Mouse (Mus musculus): ENCODE data around the gene Tnfrsf19. TPM values are rescaled to one million over a fixed set of nuclear protein-coding genes. Genes with fewer than 3 reads are reported as not detected.

Tnfrsf19 gene
- polyA plus RNA-seq, 1 experiment from 2014 or later, result 32.8 TPM

DNA sequence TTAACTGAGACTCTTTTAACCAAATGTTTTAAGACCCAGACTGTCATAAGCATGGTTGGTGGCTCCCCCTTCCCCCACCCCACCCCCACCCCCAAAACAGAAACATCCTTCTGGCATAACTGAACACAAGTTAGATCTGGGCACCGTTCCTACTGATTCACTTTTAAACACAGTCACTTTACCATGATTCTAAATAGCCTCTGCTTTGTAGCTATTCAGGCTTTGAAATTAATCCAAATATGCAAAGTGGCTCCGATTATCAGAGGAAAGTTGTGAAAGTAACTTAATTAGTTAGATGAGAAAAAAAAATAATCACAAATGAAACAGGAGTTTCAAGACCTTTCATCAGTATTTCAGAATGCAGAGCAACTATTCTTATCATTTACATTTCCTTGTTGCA, 2.0 kb downstream of the Tnfrsf19 start:
- peaks cover 26% of the 10 kb centered on the region for H3K4me1 ChIP-seq
- no peaks in the 10 kb centered on the region for H3K36me3 ChIP-seq
- WGBS, result 29% methylated on average over 2 of the region's 2 CpGs
- H3K4me3 ChIP-seq, result peak overlapping the region; percentile 68
- DNase-seq (ENCODE audit: low spot score), result no peak
- H3K9me3 ChIP-seq, result no peaks in the 10 kb centered on the region
- H3K27me3 ChIP-seq (ENCODE audit: insufficient read depth, poor library complexity, severe bottlenecking), result no peaks in the 10 kb centered on the region
- H3K27ac ChIP-seq, result peak overlapping the region; percentile 93

DNA sequence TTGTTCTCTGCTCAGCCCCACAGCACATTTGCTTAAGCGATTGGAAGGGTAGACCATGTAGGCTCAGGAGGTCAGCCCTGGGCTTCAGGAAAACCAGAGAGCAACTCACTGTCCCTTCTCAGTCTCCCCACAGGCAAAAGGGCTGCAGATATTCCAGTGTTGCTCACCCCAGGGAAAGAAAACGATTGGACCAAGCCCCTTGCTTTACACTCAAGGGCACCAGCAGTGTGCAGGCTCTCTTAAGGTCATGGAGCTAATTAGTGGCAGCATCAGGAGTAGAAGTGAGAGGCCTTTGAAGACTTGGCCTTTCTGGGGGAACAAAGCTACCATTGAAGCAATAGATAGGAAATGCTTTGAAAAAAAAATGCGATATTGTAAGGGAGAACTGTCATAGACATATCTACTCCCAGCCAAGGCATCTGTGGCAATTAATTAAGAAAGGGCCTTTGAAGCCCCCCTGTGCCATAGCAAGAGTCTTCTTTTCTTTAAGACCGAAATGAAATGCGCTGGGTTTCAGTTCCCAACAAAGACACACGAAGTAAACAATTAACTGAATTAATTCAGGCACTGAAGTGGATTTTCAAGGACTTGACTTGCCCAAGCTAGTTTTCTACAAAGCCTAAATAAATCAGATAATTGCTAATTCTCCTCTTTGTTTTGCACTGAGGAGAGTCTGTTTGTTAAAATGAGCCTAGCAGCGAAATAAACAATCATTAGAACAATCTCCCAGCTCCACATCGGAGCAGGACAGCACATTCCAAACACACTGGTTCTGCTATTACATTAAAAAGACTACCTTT, 2.6 kb downstream of the Tnfrsf19 start:
- Histone ChIP-seq H3K27ac (peak overlapping the region; percentile 93), H3K9me3 (no peaks in the 10 kb centered on the region), H3K36me3 (no peaks in the 10 kb centered on the region), H3K4me3 (peak overlapping the region; percentile 68), H3K27me3 (ENCODE audit: insufficient read depth, poor library complexity, severe bottlenecking) (no peaks in the 10 kb centered on the region), H3K4me1 (peaks cover 25% of the 10 kb centered on the region)
- WGBS, result 21% methylated on average over 8 of the region's 8 CpGs
- DNase-seq (ENCODE audit: low spot score), result no peak

DNA sequence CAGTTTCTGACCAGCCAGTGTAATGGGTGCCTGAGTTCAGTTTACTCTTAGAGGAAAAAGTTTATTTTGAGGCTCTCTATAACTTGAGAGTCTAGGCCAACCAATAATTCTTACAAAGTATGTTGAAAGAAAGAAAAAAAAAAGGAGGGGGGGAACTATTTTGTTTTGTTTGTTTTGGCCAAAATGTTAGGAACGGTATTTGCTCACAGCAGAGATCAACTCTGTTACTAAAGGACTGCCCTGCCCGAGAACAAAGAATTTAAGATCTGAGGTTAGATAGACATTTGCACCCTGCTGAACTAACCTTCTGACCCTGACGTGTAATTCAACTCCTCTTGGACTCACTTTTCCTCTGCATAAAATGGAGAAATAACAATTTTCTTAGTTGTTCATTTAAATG, 4.0 kb downstream of the Tnfrsf19 start:
- no peak overlapping the region for H3K4me3 ChIP-seq
- WGBS, result 57% methylated on average over 3 of the region's 3 CpGs
- DNase-seq (ENCODE audit: low spot score), result no peak
- H3K9me3 ChIP-seq, result no peaks in the 10 kb centered on the region
- no peaks in the 10 kb centered on the region for H3K27me3 ChIP-seq (ENCODE audit: insufficient read depth, poor library complexity, severe bottlenecking)
- H3K36me3 ChIP-seq, result no peaks in the 10 kb centered on the region
- H3K4me1 ChIP-seq, result peaks cover 37% of the 10 kb centered on the region
- no peak overlapping the region for H3K27ac ChIP-seq

DNA sequence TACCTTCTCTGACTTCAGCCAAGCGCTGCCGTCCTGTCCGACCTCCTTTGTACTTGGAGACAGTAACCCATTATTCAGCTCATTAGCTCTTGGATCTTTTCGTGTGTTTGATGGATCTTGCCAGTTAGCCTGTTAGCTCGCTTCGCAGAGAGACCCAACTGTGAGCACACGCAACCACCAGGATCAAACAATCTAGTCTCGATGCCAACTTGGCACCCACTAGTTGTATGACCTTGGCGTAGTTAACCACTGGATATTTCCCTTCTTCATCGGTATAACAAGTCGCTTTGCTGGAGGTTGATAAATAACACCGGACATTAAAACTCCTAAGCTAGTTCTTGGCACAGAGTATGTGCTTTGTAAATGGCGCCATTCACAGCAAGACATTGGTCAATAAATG, 6.1 kb downstream of the Tnfrsf19 start:
- no peaks in the 10 kb centered on the region for H3K36me3 ChIP-seq
- no peaks in the 10 kb centered on the region for H3K9me3 ChIP-seq
- no peaks in the 10 kb centered on the region for H3K27me3 ChIP-seq (ENCODE audit: insufficient read depth, poor library complexity, severe bottlenecking)
- DNase-seq (ENCODE audit: low spot score), result no peak
- no peak overlapping the region for H3K4me3 ChIP-seq
- peaks cover 39% of the 10 kb centered on the region for H3K4me1 ChIP-seq
- 90% methylated on average over 13 of the region's 13 CpGs for WGBS
- H3K27ac ChIP-seq, result no peak overlapping the region

DNA sequence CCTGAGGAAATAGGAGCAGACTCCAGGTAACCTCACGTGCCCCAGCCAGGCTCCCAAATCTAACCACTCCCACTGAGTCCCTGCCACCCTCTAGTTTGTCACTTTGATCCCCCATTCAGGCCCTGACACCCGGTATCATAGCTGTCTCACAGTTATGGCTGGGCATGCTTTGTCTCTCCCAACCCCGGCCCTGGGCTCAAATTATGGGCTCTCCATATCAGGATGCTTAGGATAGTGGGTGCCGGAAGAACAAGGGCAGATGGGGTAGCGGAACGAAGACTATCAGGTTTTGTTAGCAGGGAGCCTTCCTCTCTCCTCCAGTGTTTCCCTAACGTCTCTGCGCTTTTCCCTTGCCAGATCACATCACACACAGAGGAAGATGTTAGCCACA, 8.2 kb downstream of the Tnfrsf19 start:
- Histone ChIP-seq H3K4me1 (peaks cover 29% of the 10 kb centered on the region), H3K36me3 (no peaks in the 10 kb centered on the region), H3K27ac (peak overlapping the region; percentile 86; the same call in 1 of the 2 replicates), H3K27me3 (ENCODE audit: insufficient read depth, poor library complexity, severe bottlenecking) (no peaks in the 10 kb centered on the region), H3K4me3 (peak overlapping the region; percentile 84), H3K9me3 (no peaks in the 10 kb centered on the region)
- WGBS, result 23% methylated on average over 8 of the region's 8 CpGs
- DNase-seq (ENCODE audit: low spot score), result no peak

DNA sequence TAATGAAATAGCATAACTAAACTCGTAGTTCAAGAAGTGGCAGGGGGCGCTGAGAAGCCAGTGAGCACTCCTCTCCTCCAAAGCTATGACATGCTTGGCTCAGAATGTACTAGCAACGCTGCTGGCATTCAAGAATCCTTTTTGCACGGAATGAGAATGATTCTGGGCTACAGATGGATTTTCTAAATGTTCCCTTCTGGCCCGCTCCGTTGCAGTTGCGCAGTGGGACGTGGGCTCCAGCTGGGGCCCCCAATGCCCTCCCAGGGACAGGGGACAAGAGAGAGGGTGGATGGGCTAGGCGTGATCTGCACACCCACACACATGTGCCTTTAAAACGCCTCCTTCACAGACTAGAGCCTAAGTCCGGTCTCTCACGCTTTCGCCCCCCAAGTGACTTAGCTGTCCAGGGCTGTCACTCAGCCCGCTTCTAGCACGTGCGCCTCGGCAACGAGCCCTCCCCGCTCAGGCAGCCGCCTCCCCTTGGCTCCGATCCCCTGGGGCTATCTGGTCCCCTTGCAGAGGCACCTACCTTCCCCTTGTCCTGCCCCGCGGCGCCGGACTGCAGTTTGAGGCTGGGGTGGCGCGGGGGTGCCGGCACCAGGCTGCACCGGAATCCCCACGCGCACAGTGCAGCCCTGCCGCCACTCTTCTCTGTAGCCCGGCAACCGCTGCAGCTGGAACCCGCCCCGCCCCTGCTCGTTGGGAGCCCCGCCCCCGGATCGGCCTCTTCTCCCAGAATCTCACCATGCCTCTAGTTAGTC, 8.8 kb downstream of the Tnfrsf19 start:
- peak; percentile 90 for DNase-seq (ENCODE audit: low spot score)
- H3K4me3 ChIP-seq, result peak overlapping the region; percentile 84
- no peaks in the 10 kb centered on the region for H3K9me3 ChIP-seq
- under 1% methylated on average over 40 of the region's 40 CpGs for WGBS
- H3K27me3 ChIP-seq (ENCODE audit: insufficient read depth, poor library complexity, severe bottlenecking), result no peaks in the 10 kb centered on the region
- peak overlapping the region; percentile 86 for H3K27ac ChIP-seq
- H3K36me3 ChIP-seq, result no peaks in the 10 kb centered on the region
- peaks cover 28% of the 10 kb centered on the region for H3K4me1 ChIP-seq

DNA sequence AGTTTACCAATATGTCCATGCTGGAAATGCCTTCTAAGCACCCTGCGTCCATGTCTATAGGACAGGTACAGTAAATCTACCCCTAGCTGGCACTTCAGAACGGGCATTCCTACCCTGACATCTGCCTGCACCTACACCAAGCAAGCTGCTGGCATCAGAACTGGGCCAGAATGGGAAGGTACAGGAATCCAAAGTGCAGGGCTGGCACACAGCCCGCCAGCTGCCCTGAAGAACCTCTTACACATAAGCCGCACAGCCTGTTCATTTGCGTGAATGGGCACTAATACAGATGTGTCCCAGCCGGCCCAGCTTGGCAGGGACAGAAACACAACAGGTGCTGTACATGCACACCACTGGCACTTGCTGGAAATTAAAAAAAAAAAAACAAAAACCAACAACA, 15.9 kb downstream of the Tnfrsf19 start:
- whole genome bisulfite sequencing, result 92% methylated on average over 6 of the region's 6 CpGs
- H3K4me1 ChIP-seq, result peaks cover 7% of the 10 kb centered on the region
- DNase-seq (ENCODE audit: low spot score), result no peak
- H3K4me3 ChIP-seq, result no peak overlapping the region
- 0 out of 2 replicates have a peak, but pooled peaks cover 10% of the 10 kb centered on the region for H3K36me3 ChIP-seq
- H3K27ac ChIP-seq, result no peak overlapping the region
- H3K27me3 ChIP-seq (ENCODE audit: insufficient read depth, poor library complexity, severe bottlenecking), result no peaks in the 10 kb centered on the region
- no peaks in the 10 kb centered on the region for H3K9me3 ChIP-seq

DNA sequence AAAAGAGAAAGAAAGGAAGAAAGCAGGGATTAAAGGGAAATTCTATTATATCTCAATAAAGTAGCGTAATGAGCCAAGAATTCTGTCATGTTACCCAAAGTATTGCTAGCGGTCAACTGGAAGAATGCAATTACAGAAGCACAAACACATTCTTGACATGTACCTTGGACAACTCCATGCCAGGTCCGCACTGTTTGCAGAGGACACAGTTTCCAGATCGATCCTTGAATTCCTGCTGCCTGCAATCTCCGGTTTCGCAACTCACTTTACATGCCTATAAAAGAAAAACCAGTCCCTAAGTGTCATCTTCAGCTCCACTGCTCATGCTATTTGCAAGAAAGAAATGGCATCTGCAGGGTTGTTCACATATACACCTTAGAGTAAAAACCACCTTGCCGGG, 22.3 kb downstream of the Tnfrsf19 start:
- DNase-seq (ENCODE audit: low spot score), result no peak
- H3K4me1 ChIP-seq, result peaks cover 4% of the 10 kb centered on the region; the same call in 1 of the 2 replicates
- H3K27ac ChIP-seq, result no peak overlapping the region
- H3K9me3 ChIP-seq, result no peaks in the 10 kb centered on the region
- peaks cover 36% of the 10 kb centered on the region for H3K36me3 ChIP-seq
- H3K27me3 ChIP-seq (ENCODE audit: insufficient read depth, poor library complexity, severe bottlenecking), result no peaks in the 10 kb centered on the region
- WGBS, result 91% methylated on average over 7 of the region's 7 CpGs
- H3K4me3 ChIP-seq, result no peak overlapping the region

DNA sequence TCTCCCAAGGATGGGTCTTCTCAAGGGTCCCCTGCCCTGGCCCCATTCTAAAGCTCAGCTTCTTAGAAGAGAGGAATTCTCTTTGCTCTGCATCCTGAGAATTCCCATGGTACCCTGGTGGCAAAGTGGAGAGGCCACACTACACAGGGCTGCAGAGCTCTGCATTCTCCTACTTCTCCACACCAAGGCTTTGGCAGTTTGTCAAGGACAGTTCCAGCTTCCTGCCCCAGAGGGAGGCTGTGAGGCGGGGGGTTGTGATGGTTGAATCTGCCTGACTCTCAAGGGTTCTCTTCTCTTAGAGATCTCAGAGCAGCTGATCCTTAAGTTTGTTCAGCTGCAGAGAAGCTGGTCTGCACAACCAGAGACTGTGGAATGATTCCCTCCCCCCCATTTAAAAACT, 23.9 kb downstream of the Tnfrsf19 start:
- no peak overlapping the region for H3K4me3 ChIP-seq
- peaks cover 29% of the 10 kb centered on the region for H3K36me3 ChIP-seq
- H3K9me3 ChIP-seq, result no peaks in the 10 kb centered on the region
- no peak overlapping the region for H3K27ac ChIP-seq
- DNase-seq (ENCODE audit: low spot score), result no peak
- H3K4me1 ChIP-seq, result peaks cover 9% of the 10 kb centered on the region; the same call in 1 of the 2 replicates
- WGBS, result 65% methylated on average over 1 of the region's 1 CpGs
- H3K27me3 ChIP-seq (ENCODE audit: insufficient read depth, poor library complexity, severe bottlenecking), result no peaks in the 10 kb centered on the region

DNA sequence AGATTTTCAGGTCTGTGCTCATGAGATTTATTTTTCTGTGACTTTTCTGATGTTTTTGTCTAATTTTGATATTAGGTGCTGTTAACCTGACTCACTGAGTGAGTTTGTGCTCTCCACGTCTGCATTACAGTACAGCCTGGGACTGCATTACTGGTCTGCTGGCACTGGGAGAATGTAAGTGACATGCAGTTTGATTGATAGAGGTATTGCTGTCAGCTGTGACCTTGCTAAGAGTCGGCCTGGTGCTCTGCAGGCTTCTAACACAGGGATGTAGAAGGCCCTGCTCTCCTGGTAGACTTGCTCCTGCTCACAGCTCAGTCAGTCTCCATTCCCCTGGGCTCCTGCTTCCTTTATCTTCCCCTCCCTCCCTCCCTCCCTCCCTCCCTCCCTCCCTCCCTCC, 25.3 kb downstream of the Tnfrsf19 start:
- Histone ChIP-seq H3K36me3 (peaks cover 29% of the 10 kb centered on the region), H3K9me3 (no peaks in the 10 kb centered on the region), H3K27me3 (ENCODE audit: insufficient read depth, poor library complexity, severe bottlenecking) (no peaks in the 10 kb centered on the region), H3K4me3 (no peak overlapping the region), H3K27ac (no peak overlapping the region), H3K4me1 (peaks cover 9% of the 10 kb centered on the region; the same call in 1 of the 2 replicates)
- no peak for DNase-seq (ENCODE audit: low spot score)
- 47% methylated on average over 2 of the region's 2 CpGs for WGBS

DNA sequence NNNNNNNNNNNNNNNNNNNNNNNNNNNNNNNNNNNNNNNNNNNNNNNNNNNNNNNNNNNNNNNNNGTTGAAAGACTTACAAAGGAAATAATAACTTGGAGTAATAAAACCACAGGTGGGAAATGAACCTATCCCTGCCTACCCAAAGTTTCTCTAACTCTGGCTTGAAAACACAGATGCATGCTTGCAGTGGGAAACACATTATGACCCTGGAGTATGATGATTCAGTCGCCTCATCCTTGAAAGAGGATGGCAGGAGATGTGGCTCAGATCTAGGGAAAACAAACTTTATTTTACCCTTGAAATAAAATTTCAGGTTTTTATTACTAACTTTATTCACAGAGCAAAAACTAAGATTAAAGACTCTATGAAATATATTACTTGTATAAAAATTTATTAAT, 26.4 kb downstream of the Tnfrsf19 start:
- no peaks in the 10 kb centered on the region for H3K9me3 ChIP-seq
- DNase-seq (ENCODE audit: low spot score), result no peak
- WGBS, result 80% methylated on average over 1 of the region's 1 CpGs
- no peak overlapping the region for H3K27ac ChIP-seq
- H3K27me3 ChIP-seq (ENCODE audit: insufficient read depth, poor library complexity, severe bottlenecking), result no peaks in the 10 kb centered on the region
- H3K36me3 ChIP-seq, result peaks cover 29% of the 10 kb centered on the region
- H3K4me3 ChIP-seq, result no peak overlapping the region
- H3K4me1 ChIP-seq, result peaks cover 9% of the 10 kb centered on the region; the same call in 1 of the 2 replicates

DNA sequence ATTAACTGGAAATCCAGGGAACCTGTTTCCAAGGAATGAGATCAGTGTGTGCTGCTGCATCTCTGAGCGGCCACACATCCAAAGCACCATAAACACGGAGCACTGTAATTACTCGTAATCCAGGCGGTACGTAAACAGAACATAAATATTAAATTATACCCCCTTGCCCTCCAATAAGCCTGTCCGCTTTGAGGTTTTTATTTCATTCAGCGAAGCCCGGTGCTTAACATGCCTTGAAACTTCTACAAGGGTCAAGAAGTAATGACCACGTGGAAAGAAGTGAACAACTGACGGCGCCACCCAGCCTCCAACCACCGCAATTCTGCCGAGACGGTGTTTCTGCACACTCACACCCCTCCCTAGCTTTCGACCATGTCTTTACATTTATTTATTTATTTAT, 31.7 kb downstream of the Tnfrsf19 start:
- WGBS, result 92% methylated on average over 15 of the region's 15 CpGs

DNA sequence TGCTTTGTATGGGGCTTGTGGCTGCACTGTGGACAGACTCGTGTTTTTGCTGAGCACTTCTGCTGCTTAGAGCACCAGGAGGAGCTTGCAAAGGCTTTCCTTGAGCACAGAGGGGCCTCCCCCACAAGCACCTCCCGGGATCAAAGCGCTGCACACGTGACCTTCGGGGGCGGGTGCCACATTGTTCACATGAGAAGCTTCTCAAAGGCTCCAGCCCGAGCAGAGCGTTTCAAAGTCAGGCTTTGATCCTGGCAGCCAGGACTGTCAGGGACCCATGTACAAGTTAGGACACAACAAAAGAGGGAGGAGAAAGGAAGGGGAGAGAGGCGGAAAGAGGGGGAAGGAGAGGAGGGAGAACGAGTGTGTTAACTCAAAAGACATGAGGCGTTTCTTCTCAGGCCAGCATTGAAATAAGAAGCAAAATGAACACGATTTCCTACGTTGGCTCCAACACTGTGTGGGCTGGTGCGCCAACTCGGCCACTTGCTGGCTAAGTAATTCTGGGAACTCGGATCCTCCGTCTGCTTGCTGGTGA, 33.8 kb downstream of the Tnfrsf19 start:
- H3K4me1 ChIP-seq, result peaks cover 28% of the 10 kb centered on the region
- H3K36me3 ChIP-seq, result no peaks in the 10 kb centered on the region
- 2% methylated on average over 17 of the region's 17 CpGs for WGBS
- H3K27me3 ChIP-seq (ENCODE audit: insufficient read depth, poor library complexity, severe bottlenecking), result no peaks in the 10 kb centered on the region
- peak; percentile 93 for DNase-seq (ENCODE audit: low spot score)
- peak overlapping the region; percentile 52 for H3K4me3 ChIP-seq
- H3K9me3 ChIP-seq, result no peaks in the 10 kb centered on the region
- peak overlapping the region; percentile 82 for H3K27ac ChIP-seq

More for the DNA sequence above, 31.7 kb downstream of the Tnfrsf19 start:
- Histone ChIP-seq H3K4me3 (no peak overlapping the region), H3K4me1 (peaks cover 34% of the 10 kb centered on the region), H3K9me3 (no peaks in the 10 kb centered on the region), H3K36me3 (peaks cover 5% of the 10 kb centered on the region; the same call in 1 of the 2 replicates), H3K27me3 (ENCODE audit: insufficient read depth, poor library complexity, severe bottlenecking) (no peaks in the 10 kb centered on the region), H3K27ac (no peak overlapping the region)
- no peak for DNase-seq (ENCODE audit: low spot score)

All from heart, embryonic 10.5 days (tissue).